Mouse (Mus musculus) limb, embryonic 13.5 days (tissue): ENCODE measurements around the gene Mrps36. TPM values are rescaled to one million over a fixed set of nuclear protein-coding genes. Genes with fewer than 3 reads are reported as not detected.

Source experiments
- polyA plus RNA-seq: library from polyadenylated mRNA; unstranded; fragments of >200 nt; fragmentation: Nextera tagmentation; extraction: Ambion mirVana; gene quantifications from 2 replicates; pipeline ENCODE4 v1.2.1, GENCODE M21; 2015

Gene Mrps36
- polyA plus RNA-seq, 1 experiment from 2014 or later, result 100.0 TPM

Other genes starting within 250 kb of the Mrps36 start
- 3.8 TPM in 2 replicates for gene Ocln, start 191.9 kb downstream of the Mrps36 start, polyA plus RNA-seq
- gene Marveld2, start 127.7 kb downstream of the Mrps36 start, polyA plus RNA-seq, result 4.0 TPM in 2 replicates
- 282 and 298 TPM in 2 replicates for gene Ak6, start 93.7 kb downstream of the Mrps36 start, polyA plus RNA-seq
- gene Rad17, start 93.6 kb downstream of the Mrps36 start, polyA plus RNA-seq, result 24.5 and 26.2 TPM in 2 replicates
- 18.4 and 18.9 TPM in 2 replicates for gene Taf9, start 93.1 kb downstream of the Mrps36 start, polyA plus RNA-seq
- gene Ccdc125, start 74.9 kb downstream of the Mrps36 start, polyA plus RNA-seq, result 4.8 and 5.2 TPM in 2 replicates
- gene Cdk7, start 13.7 kb downstream of the Mrps36 start, polyA plus RNA-seq, result 109 and 112 TPM in 2 replicates
- gene Cenph, start 31.2 kb upstream of the Mrps36 start, polyA plus RNA-seq, result 40.2 and 40.7 TPM in 2 replicates
- gene Ccnb1, start 41.9 kb upstream of the Mrps36 start, polyA plus RNA-seq, result 241 and 246 TPM in 2 replicates
- gene Slc30a5, start 88.8 kb upstream of the Mrps36 start, polyA plus RNA-seq, result 54.1 and 57.2 TPM in 2 replicates